Mouse (Mus musculus) brain, adult 10 weeks (tissue): ENCODE measurements around the gene Ncoa1. TPM values are rescaled to one million over a fixed set of nuclear protein-coding genes. Genes with fewer than 3 reads are reported as not detected.

Experiments used
- polyA plus RNA-seq: library from polyadenylated mRNA; stranded (reverse); fragments of 350-450 nt; fragmentation: Illumina TruSeq; extraction: RNeasy Lipid Tissue Mini Kit (QIAGEN cat#74804); gene quantifications from one replicate; pipeline ENCODE4 v1.2.3, GENCODE M21; 2015; ENCODE audit warnings: low read depth, low replicate concordance

Gene Ncoa1
- polyA plus RNA-seq, result 53.8 TPM

DNA sequence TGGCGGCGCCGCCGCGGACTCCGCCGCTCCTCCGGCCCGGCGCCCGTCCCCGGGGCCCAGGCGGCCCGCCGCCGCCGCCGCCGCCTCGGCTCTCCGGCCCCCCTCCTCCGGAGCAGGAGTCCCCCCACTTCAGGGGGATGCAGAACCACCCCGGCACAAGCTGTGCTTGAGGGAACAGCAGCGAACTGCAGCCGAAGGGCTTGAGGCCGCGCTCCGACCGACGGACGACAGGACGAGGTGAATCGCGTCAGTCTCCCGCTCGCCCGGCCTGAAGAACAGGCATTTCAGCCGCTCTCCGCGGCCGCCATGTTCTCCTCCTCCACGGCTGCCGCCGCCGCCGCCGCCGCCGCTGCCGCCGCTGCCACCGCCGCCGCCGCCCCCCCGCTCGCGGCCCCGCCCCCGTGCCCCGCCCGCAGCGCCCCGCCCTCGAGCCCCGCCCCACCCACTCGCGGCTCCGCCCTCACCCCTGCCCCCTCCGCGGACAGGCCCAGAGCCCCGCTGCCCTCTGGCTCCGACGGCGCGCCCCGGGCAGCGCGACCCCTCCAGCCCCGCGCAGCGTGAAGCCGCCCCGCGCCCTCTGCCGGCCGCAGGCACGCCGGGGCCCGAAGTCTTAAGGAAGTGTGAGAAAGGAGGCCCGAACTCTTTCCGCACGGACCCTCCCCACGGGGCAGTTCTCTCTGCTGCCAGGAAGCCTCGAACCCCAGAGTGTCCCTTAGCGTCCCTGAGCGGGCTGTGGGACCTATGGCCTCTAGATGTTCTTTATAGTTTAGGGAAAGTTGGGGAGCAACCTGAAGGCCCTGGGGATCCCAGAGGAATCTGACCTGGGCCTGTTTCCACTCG, at the start of gene Ncoa1:
Ncoa1 (minus strand) TSS at position 351 of the 840 bp plus-strand sequence.

GRCm38 (mm10) chr12:4233572-4234508, 243.1 kb downstream of the Ncoa1 start, which contains the start of the genes Ptrhd1 and Cenpo:
TSS of gene Ptrhd1 (plus strand) at chr12:4234027.
TSS of gene Cenpo (minus strand) at chr12:4234294.

Other genes with a start within 250 kb of the Ncoa1 start
- gene Ptrhd1, start 243.2 kb downstream of the Ncoa1 start, polyA plus RNA-seq, result 7.2 TPM
- gene Cenpo, start 242.9 kb downstream of the Ncoa1 start, polyA plus RNA-seq, result 4.5 TPM
- 43.9 TPM for gene Itsn2, start 115.5 kb upstream of the Ncoa1 start, polyA plus RNA-seq
- gene Gm3625, start 115.7 kb upstream of the Ncoa1 start, polyA plus RNA-seq, result not detected